Mouse (Mus musculus): ENCODE results near the gene Taok3.

- TF ChIP-seq CTCF (IDR thresholded peaks at IDR 0.05; ENCODE audit: control insufficient read depth, insufficient read depth, insufficient replicate concordance, low read depth, low read length) (no peak), POLR2A (IDR thresholded peaks at IDR 0.05; ENCODE audit: control insufficient read depth, low read depth, low read length) (no peak)
These were observed 2.7 kb upstream of the Taok3 start for GRCm38 (mm10) chr5:117117241-117117640.
